Mouse (Mus musculus) C2C12 (cell line): ENCODE measurements around the gene Mrpl34. TPM values are rescaled to one million over a fixed set of nuclear protein-coding genes. Genes with fewer than 3 reads are reported as not detected.

Experiments
- H3K27me3 ChIP-seq: one replicate; pipeline ENCODE4 v1.6.1; 2011; ENCODE audit not compliant: control insufficient read depth, insufficient read depth, insufficient read length
- H3K36me3 ChIP-seq: one replicate; pipeline ENCODE4 v1.6.1; 2011; ENCODE audit not compliant: control insufficient read depth, insufficient read depth
- H3K4me3 ChIP-seq: one replicate; pipeline ENCODE4 v1.5.1; 2011; ENCODE audit warnings: mild to moderate bottlenecking, control low read depth; ENCODE audit not compliant: poor library complexity, insufficient read depth, severe bottlenecking
- H3K79me2 ChIP-seq: one replicate; pipeline ENCODE4 v1.6.1; 2011; ENCODE audit not compliant: control insufficient read depth, insufficient read depth
- H3K79me3 ChIP-seq: one replicate; pipeline ENCODE4 v1.6.1; 2011; ENCODE audit warnings: low read depth, control low read depth
- H3ac ChIP-seq: one replicate; pipeline ENCODE3; 2011; ENCODE audit warnings: low read depth; ENCODE audit not compliant: control insufficient read depth, insufficient read length
- CEBPB ChIP-seq: IDR thresholded peaks from one replicate; pipeline ENCODE4 v1.6.1; 2011; ENCODE audit warnings: low read depth, mild to moderate bottlenecking, control low read depth, moderate library complexity
- CTCF ChIP-seq: IDR thresholded peaks from one replicate; pipeline ENCODE4 v1.5.1; 2011; ENCODE audit not compliant: control insufficient read depth, insufficient read depth, insufficient read length
- FOSL1 ChIP-seq: IDR thresholded peaks from one replicate; pipeline ENCODE4 v1.8.0; 2011; ENCODE audit warnings: mild to moderate bottlenecking, low read length; ENCODE audit not compliant: poor library complexity, insufficient read depth, severe bottlenecking
- MAX ChIP-seq: IDR thresholded peaks from one replicate; pipeline ENCODE4 v1.6.1; 2011; ENCODE audit warnings: mild to moderate bottlenecking, control low read depth
- MYOD1 ChIP-seq: IDR thresholded peaks from one replicate; pipeline ENCODE4 v1.6.1; 2011; ENCODE audit warnings: low read depth; ENCODE audit not compliant: control insufficient read depth, insufficient read length
- MYOG ChIP-seq: IDR thresholded peaks from one replicate; pipeline ENCODE4 v1.6.1; 2011; ENCODE audit not compliant: control insufficient read depth, insufficient read length; ENCODE audit errors: extremely low read depth
- USF1 ChIP-seq: IDR thresholded peaks from one replicate; pipeline ENCODE4 v1.6.1; 2011; ENCODE audit warnings: low read depth, mild to moderate bottlenecking, control low read depth, moderate library complexity
- polyA plus RNA-seq: library from polyadenylated mRNA; unstranded; fragments of >200 nt; fragmentation: generic; extraction: Trizol; gene quantifications from one replicate; pipeline ENCODE4 v1.2.1, GENCODE M21; 2012; ENCODE audit warnings: missing spikeins

Mrpl34 gene
- polyA plus RNA-seq, 1 experiment, result 121 TPM

DNA sequence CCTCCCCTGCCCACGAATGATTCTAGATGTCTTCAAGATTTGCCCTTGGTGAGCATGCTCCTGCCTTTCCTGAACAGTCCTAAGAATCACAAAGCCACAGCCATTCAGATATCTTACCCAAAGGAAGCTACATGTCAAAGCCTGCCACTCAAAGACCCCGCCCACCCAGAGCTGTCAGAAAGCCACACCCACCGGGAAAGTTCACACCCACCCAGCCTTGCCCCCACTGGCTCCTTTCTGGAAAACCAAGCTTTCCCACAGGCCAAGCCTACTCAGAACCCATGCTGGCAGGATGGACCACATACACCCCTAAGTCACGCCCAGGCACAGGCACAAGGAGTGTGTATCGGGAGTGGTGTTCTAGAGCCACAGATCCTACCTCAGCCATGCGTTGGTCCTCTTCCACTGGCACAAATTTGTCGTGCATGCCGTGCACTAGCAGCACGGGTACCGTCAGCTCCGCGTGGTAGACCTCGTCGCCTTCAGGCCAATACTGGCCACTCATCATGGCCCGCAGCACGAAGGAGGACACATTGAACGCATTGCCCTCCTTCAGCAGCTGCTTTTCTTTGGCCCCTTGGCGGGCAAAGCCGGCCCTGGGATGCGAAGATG lies 7.0 kb upstream of the Mrpl34 start:
- Histone ChIP-seq H3K27me3 (no peaks in the 10 kb centered on the region), H3ac (no peak overlapping the region), H3K79me3 (peaks cover 5% of the 10 kb centered on the region), H3K79me2 (peaks cover 19% of the 10 kb centered on the region), H3K36me3 (peaks cover 23% of the 10 kb centered on the region), H3K4me3 (no peak overlapping the region)
- TF ChIP-seq MYOG, result no peak
- TF ChIP-seq MAX, result no peak
- TF ChIP-seq CEBPB, result no peak
- no peak for TF ChIP-seq FOSL1
- TF ChIP-seq CTCF, result no peak
- TF ChIP-seq MYOD1, result no peak
- no peak for TF ChIP-seq USF1

DNA sequence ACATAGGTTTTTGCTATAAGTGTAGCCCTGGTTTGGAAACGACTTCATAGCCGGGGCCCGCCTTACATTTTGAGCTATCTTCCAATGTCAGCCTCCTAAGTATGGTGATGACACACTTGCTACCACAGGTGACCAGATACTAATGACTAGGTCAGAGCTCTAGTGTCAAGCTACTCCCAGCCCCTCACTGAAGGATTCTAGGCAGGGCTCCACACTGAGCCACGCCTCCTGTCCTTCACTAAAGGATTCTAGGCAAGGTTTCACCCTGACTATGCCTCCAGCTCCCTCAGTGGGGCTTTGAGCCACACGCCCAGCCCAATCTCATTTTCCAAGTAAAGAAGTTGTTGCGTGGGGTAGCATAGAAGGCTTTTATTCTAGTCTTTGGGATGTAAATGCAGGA lies 4.0 kb upstream of the Mrpl34 start:
- H3K36me3 ChIP-seq, result peaks cover 23% of the 10 kb centered on the region
- no peak overlapping the region for H3K4me3 ChIP-seq
- no peak for TF ChIP-seq CEBPB
- no peak for TF ChIP-seq CTCF
- TF ChIP-seq MYOD1, result no peak
- no peak for TF ChIP-seq FOSL1
- TF ChIP-seq MAX, result no peak
- no peak for TF ChIP-seq USF1
- TF ChIP-seq MYOG, result no peak
- H3K79me3 ChIP-seq, result peaks cover 5% of the 10 kb centered on the region
- H3K79me2 ChIP-seq, result peaks cover 29% of the 10 kb centered on the region
- H3K27me3 ChIP-seq, result no peaks in the 10 kb centered on the region
- H3ac ChIP-seq, result no peak overlapping the region

DNA sequence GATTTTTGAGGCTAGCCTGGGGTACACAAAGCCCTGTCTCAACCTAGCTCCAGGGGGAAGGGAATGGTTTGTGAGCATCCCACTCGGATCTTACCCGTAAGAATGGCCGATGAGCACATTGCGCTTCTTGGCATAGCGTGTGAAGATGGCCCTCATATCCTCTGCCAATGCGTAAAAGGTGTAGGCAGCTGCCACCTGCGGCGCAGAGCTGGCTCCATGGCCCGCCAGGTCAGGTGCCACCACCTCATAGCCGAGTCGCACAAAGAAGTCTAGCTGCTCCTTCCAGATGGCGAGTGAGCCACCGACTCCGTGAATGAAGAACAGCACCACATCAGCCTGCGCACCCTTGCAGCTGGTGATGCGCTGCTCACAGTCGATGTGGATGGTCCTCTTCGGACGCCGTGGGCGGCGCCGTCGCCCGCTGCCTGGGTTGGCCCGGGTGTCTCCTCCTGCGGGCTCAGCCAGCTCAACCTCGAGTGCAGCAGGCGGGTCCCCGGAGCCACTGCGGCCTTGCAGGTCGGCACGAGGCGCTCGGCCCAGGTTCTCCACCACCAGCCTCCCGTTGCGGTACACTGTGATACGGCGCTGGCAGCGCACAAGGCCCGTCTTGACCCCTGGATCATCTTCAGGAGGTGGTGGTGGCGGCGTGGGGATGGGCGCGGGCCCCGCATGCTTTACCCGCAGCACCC lies 3.5 kb upstream of the Mrpl34 start:
- Histone ChIP-seq H3K27me3 (no peaks in the 10 kb centered on the region), H3ac (no peak overlapping the region), H3K79me2 (peaks cover 34% of the 10 kb centered on the region), H3K79me3 (peaks cover 5% of the 10 kb centered on the region), H3K36me3 (peaks cover 27% of the 10 kb centered on the region), H3K4me3 (no peak overlapping the region)
- TF ChIP-seq MAX (no peak), CTCF (no peak), MYOG (no peak), MYOD1 (no peak)

DNA sequence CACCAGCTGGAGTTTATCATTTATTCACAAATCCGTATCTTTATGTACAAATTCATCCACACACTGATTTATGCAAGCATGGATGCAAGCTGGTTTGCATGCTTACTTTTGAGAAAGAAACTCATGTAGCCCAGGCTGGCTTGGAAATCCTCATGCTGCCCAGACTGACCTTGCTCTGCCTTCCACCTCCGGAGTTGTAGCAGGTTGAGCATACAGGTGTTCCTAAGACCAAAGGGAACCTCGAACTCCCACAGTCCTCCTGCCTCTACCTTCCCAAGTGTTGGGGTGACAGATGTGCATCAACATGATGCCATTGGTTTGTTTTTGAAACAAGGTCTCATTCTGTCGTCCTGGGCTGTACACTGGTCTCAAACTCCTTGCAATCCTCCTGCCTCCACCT lies 2.6 kb upstream of the Mrpl34 start:
- Histone ChIP-seq H3K27me3 (no peaks in the 10 kb centered on the region), H3K79me2 (peaks cover 34% of the 10 kb centered on the region), H3ac (no peak overlapping the region), H3K36me3 (peaks cover 25% of the 10 kb centered on the region), H3K4me3 (no peak overlapping the region), H3K79me3 (peaks cover 5% of the 10 kb centered on the region)
- no peak for TF ChIP-seq CEBPB

DNA sequence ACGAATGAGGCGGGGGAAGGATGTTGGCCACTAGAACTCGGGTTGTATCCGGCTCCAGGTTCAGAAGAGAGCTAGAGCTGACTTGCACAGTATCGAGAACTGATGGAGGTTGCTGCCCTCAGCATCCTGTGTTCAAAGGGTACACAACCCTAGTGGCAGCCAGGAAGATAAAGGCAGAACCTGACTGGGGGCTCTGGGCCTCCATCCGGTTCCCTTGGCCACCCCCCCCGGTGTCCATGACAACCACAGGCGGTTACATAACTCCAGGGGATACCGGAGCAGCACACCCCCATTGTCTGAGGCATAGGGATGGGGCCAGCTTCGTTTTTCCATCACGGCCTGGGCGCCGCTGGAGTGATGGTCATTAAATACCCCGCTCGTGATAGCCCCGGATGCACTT lies 2.0 kb upstream of the Mrpl34 start:
- Histone ChIP-seq H3K79me3 (peaks cover 5% of the 10 kb centered on the region), H3K27me3 (no peaks in the 10 kb centered on the region), H3K36me3 (peaks cover 19% of the 10 kb centered on the region), H3K4me3 (peak overlapping the region; percentile 50), H3K79me2 (peaks cover 34% of the 10 kb centered on the region), H3ac (peak overlapping the region; percentile 92)
- TF ChIP-seq FOSL1 (no peak), MAX (no peak), MYOD1 (no peak), CEBPB (no peak), MYOG (no peak), USF1 (no peak)

DNA sequence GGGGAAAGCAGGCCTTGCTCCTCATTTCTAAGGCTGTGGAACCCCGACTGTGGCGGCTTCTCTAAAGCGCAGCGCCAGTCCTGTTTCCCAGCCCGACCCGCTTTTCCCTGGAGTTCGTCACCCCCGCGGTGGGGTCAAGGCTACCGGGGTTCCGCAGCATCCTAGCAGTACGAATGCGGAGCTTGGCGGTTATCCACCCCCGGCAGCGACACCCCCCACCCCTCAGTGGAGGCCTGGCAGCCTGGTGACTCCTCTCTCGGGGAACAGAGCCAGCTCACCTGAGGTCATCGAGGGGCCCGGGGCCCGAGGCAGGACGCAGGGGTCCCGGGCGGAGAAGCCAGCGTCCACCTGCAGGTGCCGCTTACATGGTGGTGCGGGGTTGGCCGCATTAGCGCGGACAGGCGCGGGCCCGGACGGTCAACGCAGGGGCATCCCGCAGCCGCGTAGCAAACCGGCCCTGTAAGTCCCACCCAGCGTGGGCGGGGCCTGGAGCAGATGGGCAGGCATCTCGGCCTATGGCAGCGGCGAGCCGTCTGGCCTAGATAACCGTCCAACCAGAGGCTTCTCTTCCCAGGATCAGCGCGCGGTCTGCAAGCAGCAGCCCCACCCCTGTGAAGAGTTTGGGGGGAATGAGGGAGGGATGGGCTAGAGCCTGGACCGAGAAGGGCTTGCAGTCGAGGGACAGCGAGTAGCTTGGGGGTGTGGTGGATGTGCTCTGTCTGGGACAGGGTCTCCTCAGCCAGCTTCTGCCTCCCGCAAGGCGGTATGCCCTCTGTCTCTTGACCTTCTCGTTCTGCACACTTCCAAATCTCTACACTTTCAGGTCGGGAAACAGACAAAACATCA lies 1.3 kb upstream of the Mrpl34 start, which contains the start of gene Abhd8:
Gene Abhd8, minus strand, starts transcription at position 468 of the 846 bp plus-strand sequence.
- TF ChIP-seq USF1 (no peak), FOSL1 (no peak), CTCF (no peak), MYOD1 (no peak), MAX (no peak), CEBPB (no peak), MYOG (no peak)
- Histone ChIP-seq H3K4me3 (peak within 1 kb of the TSS; percentile 50), H3K36me3 (peaks cover 17% of the 10 kb centered on the region), H3K79me2 (peaks cover 34% of the 10 kb centered on the region), H3K79me3 (peaks cover 5% of the 10 kb centered on the region), H3ac (peak within 1 kb of the TSS; percentile 92), H3K27me3 (no peaks in the 10 kb centered on the region)
